Mouse (Mus musculus): ENCODE measurements at regions not wholly inside any gene's neighbourhood (a gene's known extent, or its start where the extent isn't known, plus 50 kb on each side); places are given as distances from the start of the nearest gene placed in this dataset.

DNA sequence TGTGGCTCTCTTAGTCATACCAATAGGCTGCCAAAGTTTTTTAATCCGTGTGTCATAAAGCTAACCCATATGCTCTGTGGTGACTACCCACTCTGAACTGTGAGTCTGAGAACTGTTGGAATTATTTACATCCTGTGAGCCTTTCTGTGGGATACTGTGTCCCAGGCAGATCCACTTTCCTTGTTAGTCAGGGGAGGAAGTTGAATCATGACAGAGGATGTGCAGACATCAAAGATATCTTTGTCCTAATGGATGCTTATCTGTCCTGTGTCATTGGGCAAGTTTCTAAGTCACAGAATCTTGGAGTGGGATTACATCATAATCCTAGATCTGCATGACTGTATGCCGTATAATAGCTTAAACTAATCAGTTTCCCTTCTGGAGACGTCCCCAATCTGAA is 254.4 kb upstream of the Zfp703 start:
- Histone ChIP-seq H3K27me3 (ENCODE audit: control insufficient read depth, insufficient read depth, low read length, poor library complexity, severe bottlenecking) (peaks cover 1% of the 10 kb centered on the region; the same call in 1 of the 2 replicates), H3K27ac (ENCODE audit: insufficient read depth, low read length) (no peak overlapping the region), H3K9ac (ENCODE audit: low read depth, poor library complexity, severe bottlenecking) (no peak overlapping the region), H3K36me3 (ENCODE audit: control insufficient read depth, insufficient read depth, low read length, poor library complexity, severe bottlenecking) (no peaks in the 10 kb centered on the region), H3K9me3 (replicated peaks; ENCODE audit: control insufficient read depth, insufficient read depth, low read length, poor library complexity, severe bottlenecking) (no peaks in the 10 kb centered on the region), H3K4me3 (ENCODE audit: low read depth, low read length) (no peak overlapping the region), H3K4me1 (ENCODE audit: control insufficient read depth, insufficient read depth, low read length) (no peaks in the 10 kb centered on the region)
- no peak for TF ChIP-seq EP300 (IDR thresholded peaks at IDR 0.05; ENCODE audit: insufficient read depth, low read depth, low read length)
- TF ChIP-seq CTCF (IDR thresholded peaks at IDR 0.05; ENCODE audit: low read depth, low read length) = no peak
- TF ChIP-seq POLR2A (IDR thresholded peaks at IDR 0.05; ENCODE audit: insufficient read depth, low read length) = no peak

DNA sequence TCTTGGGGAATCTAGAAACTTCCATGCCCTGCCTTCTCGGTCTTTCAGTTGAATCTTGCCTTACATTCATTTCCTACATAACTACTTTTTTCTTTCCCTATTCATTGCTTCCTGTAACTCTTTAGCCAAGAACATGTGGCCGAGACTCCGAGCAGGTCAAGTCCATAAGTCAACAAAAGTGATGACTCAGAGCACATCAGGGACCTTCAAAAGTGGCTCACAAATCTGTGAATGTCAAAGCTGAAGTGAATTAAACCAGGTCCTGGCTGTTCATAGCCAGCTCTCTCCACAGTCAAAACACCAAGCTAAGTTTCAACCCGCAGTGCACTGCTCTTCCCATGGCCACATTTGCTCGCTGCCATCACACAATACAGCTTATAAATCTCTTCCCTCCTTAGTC is 252.5 kb upstream of the Zfp703 start:
- Histone ChIP-seq H3K27ac (ENCODE audit: insufficient read depth, low read length) (no peak overlapping the region), H3K27me3 (ENCODE audit: control insufficient read depth, insufficient read depth, low read length, poor library complexity, severe bottlenecking) (peaks cover 1% of the 10 kb centered on the region; the same call in 1 of the 2 replicates), H3K36me3 (ENCODE audit: control insufficient read depth, insufficient read depth, low read length, poor library complexity, severe bottlenecking) (no peaks in the 10 kb centered on the region), H3K9ac (ENCODE audit: low read depth, poor library complexity, severe bottlenecking) (no peak overlapping the region), H3K4me1 (ENCODE audit: control insufficient read depth, insufficient read depth, low read length) (no peaks in the 10 kb centered on the region), H3K4me3 (ENCODE audit: low read depth, low read length) (no peak overlapping the region), H3K9me3 (replicated peaks; ENCODE audit: control insufficient read depth, insufficient read depth, low read length, poor library complexity, severe bottlenecking) (no peaks in the 10 kb centered on the region)
- no peak for TF ChIP-seq POLR2A (IDR thresholded peaks at IDR 0.05; ENCODE audit: insufficient read depth, low read length)
- TF ChIP-seq CTCF (IDR thresholded peaks at IDR 0.05; ENCODE audit: low read depth, low read length) = no peak
- no peak for TF ChIP-seq EP300 (IDR thresholded peaks at IDR 0.05; ENCODE audit: insufficient read depth, low read depth, low read length)

DNA sequence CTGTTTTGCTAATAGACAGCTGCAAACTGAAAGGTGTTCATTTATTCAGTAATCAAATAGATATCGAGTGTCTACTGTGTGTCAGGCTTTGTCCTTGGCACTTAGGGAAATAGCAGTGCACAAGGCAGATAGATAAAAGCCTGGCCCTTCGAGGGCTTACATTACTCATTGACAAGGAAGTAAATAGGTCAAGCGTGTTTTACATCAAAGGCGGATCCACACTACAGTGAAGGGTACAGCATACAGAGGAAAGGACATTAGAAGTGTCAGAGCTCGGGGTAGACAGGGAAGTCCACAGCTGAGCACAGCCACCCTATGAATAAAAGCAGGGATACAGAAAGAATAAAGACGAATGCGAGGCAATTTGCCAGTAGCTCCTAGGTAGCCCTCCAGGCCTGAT is 251.6 kb upstream of the Zfp703 start:
- Histone ChIP-seq H3K9me3 (replicated peaks; ENCODE audit: control insufficient read depth, insufficient read depth, low read length, poor library complexity, severe bottlenecking) (no peaks in the 10 kb centered on the region), H3K27ac (ENCODE audit: insufficient read depth, low read length) (no peak overlapping the region), H3K4me1 (ENCODE audit: control insufficient read depth, insufficient read depth, low read length) (no peaks in the 10 kb centered on the region), H3K36me3 (ENCODE audit: control insufficient read depth, insufficient read depth, low read length, poor library complexity, severe bottlenecking) (no peaks in the 10 kb centered on the region), H3K27me3 (ENCODE audit: control insufficient read depth, insufficient read depth, low read length, poor library complexity, severe bottlenecking) (peaks cover 1% of the 10 kb centered on the region; the same call in 1 of the 2 replicates), H3K9ac (ENCODE audit: low read depth, poor library complexity, severe bottlenecking) (no peak overlapping the region), H3K4me3 (ENCODE audit: low read depth, low read length) (no peak overlapping the region)
- TF ChIP-seq EP300 (IDR thresholded peaks at IDR 0.05; ENCODE audit: insufficient read depth, low read depth, low read length) = no peak
- TF ChIP-seq POLR2A (IDR thresholded peaks at IDR 0.05; ENCODE audit: insufficient read depth, low read length) = no peak
- no peak for TF ChIP-seq CTCF (IDR thresholded peaks at IDR 0.05; ENCODE audit: low read depth, low read length)

DNA sequence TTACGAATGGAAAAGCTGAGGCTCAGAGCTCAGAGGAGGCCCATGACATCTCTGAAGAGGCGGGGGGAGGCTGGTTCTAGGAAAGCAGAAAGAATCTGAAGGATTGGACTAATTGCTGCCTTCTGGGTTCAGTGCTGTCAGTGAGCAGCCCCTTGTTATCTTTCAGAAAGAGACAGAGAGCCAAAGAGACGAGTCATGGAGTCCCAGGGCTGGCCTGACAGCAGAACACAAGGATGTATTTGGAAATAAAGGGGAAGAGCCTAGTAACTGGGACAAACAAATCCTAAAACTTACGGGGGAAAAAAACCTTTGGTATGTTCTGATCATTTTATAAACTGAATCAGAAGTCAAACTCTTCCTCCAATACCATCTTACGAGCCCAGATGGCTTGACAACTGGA is 247.8 kb upstream of the Zfp703 start:
- no peaks in the 10 kb centered on the region for H3K4me1 ChIP-seq (ENCODE audit: control insufficient read depth, insufficient read depth, low read length)
- H3K27me3 ChIP-seq (ENCODE audit: control insufficient read depth, insufficient read depth, low read length, poor library complexity, severe bottlenecking) = peaks cover 1% of the 10 kb centered on the region; the same call in 1 of the 2 replicates
- TF ChIP-seq POLR2A (IDR thresholded peaks at IDR 0.05; ENCODE audit: insufficient read depth, low read length) = no peak
- no peak for TF ChIP-seq EP300 (IDR thresholded peaks at IDR 0.05; ENCODE audit: insufficient read depth, low read depth, low read length)
- no peak for TF ChIP-seq CTCF (IDR thresholded peaks at IDR 0.05; ENCODE audit: low read depth, low read length)
- no peak overlapping the region for H3K27ac ChIP-seq (ENCODE audit: insufficient read depth, low read length)
- H3K9me3 ChIP-seq (replicated peaks; ENCODE audit: control insufficient read depth, insufficient read depth, low read length, poor library complexity, severe bottlenecking) = peaks cover 4% of the 10 kb centered on the region
- no peak overlapping the region for H3K9ac ChIP-seq (ENCODE audit: low read depth, poor library complexity, severe bottlenecking)
- H3K36me3 ChIP-seq (ENCODE audit: control insufficient read depth, insufficient read depth, low read length, poor library complexity, severe bottlenecking) = no peaks in the 10 kb centered on the region
- no peak overlapping the region for H3K4me3 ChIP-seq (ENCODE audit: low read depth, low read length)

DNA sequence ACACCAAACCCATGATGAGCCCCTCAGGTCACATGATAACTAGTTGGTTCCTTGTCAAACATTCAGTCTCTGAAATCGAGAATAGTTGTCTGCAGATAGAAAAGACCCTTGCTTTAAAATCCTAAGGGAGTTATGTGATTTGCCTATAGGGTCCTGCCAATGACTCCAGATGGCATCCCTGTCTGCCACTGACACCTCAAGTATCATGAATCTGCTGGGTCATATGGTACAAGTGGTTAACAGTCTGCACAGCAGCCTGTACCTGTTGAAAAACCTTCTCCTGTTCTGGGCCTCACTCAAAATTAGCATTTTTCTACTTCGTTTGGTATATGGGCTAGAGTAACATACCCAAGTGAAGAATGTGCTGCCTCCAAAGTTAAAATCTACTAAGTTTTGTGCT is 246.0 kb upstream of the Zfp703 start:
- no peak overlapping the region for H3K27ac ChIP-seq (ENCODE audit: insufficient read depth, low read length)
- TF ChIP-seq EP300 (IDR thresholded peaks at IDR 0.05; ENCODE audit: insufficient read depth, low read depth, low read length) = no peak
- TF ChIP-seq POLR2A (IDR thresholded peaks at IDR 0.05; ENCODE audit: insufficient read depth, low read length) = no peak
- no peak for TF ChIP-seq CTCF (IDR thresholded peaks at IDR 0.05; ENCODE audit: low read depth, low read length)
- no peaks in the 10 kb centered on the region for H3K27me3 ChIP-seq (ENCODE audit: control insufficient read depth, insufficient read depth, low read length, poor library complexity, severe bottlenecking)
- no peak overlapping the region for H3K4me3 ChIP-seq (ENCODE audit: low read depth, low read length)
- H3K9me3 ChIP-seq (replicated peaks; ENCODE audit: control insufficient read depth, insufficient read depth, low read length, poor library complexity, severe bottlenecking) = peaks cover 4% of the 10 kb centered on the region
- no peaks in the 10 kb centered on the region for H3K4me1 ChIP-seq (ENCODE audit: control insufficient read depth, insufficient read depth, low read length)
- H3K9ac ChIP-seq (ENCODE audit: low read depth, poor library complexity, severe bottlenecking) = no peak overlapping the region
- H3K36me3 ChIP-seq (ENCODE audit: control insufficient read depth, insufficient read depth, low read length, poor library complexity, severe bottlenecking) = no peaks in the 10 kb centered on the region

DNA sequence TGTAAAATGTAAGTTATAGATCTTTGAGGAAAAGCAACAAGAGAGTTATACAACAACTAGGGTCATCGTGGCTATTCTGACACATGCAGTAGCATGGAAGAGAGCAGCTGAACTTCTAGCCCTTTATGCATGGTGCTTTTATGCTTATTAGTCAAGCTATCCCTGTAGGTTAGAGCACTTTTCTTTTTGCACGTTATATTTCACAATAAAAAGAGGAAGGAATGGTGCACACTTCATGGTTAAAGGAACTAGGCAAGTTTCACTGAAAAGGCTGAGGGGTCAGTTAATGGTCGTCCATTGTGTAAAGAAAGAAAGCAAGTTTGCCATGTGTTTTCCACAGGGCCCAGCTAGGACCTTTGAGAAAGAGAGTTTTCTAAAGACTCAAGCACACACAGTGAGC is 232.7 kb upstream of the Zfp703 start:
- no peaks in the 10 kb centered on the region for H3K9me3 ChIP-seq (replicated peaks; ENCODE audit: control insufficient read depth, insufficient read depth, low read length, poor library complexity, severe bottlenecking)
- H3K36me3 ChIP-seq (ENCODE audit: control insufficient read depth, insufficient read depth, low read length, poor library complexity, severe bottlenecking) = no peaks in the 10 kb centered on the region
- H3K27ac ChIP-seq (ENCODE audit: insufficient read depth, low read length) = no peak overlapping the region
- no peak overlapping the region for H3K9ac ChIP-seq (ENCODE audit: low read depth, poor library complexity, severe bottlenecking)
- H3K27me3 ChIP-seq (ENCODE audit: control insufficient read depth, insufficient read depth, low read length, poor library complexity, severe bottlenecking) = no peaks in the 10 kb centered on the region
- no peak overlapping the region for H3K4me3 ChIP-seq (ENCODE audit: low read depth, low read length)
- TF ChIP-seq CTCF (IDR thresholded peaks at IDR 0.05; ENCODE audit: low read depth, low read length) (no peak), EP300 (IDR thresholded peaks at IDR 0.05; ENCODE audit: insufficient read depth, low read depth, low read length) (no peak), POLR2A (IDR thresholded peaks at IDR 0.05; ENCODE audit: insufficient read depth, low read length) (no peak)
- H3K4me1 ChIP-seq (ENCODE audit: control insufficient read depth, insufficient read depth, low read length) = no peaks in the 10 kb centered on the region
